Mouse (Mus musculus): ENCODE results near the gene Dot1l. TPM values are rescaled to one million over a fixed set of nuclear protein-coding genes. Genes with fewer than 3 reads are reported as not detected.

Dot1l gene
- polyA plus RNA-seq, 1 experiment: 121 TPM

DNA sequence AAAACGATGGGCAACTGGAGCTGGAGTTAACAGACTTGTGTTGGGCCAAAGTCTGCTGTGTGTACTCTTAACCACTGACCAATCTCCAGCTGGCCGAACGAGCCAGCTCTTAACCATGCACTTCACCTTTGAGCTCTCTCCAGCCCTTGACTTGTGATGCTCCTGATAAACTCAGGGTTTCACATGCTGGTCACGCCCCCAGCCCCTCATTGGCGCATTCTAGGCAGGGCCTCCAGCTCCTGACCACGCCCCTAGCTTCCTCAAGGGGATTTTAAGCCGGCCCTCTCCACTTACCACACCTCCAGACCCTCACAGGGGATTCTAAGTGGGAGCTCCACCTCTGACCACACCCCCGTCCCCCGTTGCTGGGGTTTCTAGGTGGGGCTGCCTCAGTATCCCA, 76.1 kb downstream of the Dot1l start:
- H3K36me3 ChIP-seq (ENCODE audit: control insufficient read depth, insufficient read depth, low read length): peaks cover 10% of the 10 kb centered on the region
- no peaks in the 10 kb centered on the region; the same call in 1 of the 2 replicates for H3K27me3 ChIP-seq (ENCODE audit: control insufficient read depth, insufficient read depth, low read length)
- no peak overlapping the region for H3K4me3 ChIP-seq (ENCODE audit: control insufficient read depth, insufficient read depth, low read length)
- TF ChIP-seq POLR2A (IDR thresholded peaks at IDR 0.05; ENCODE audit: control insufficient read depth, extremely low read depth, insufficient read depth, low read length, poor library complexity) (no peak), CTCF (IDR thresholded peaks at IDR 0.05; ENCODE audit: borderline replicate concordance, control insufficient read depth, extremely low read depth, insufficient read depth, low read length, poor library complexity) (no peak)
- 20% methylated on average over 9 of the region's 9 CpGs for WGBS
- peaks cover 9% of the 10 kb centered on the region for H3K4me1 ChIP-seq (replicated peaks; ENCODE audit: control insufficient read depth, insufficient read depth, low read length)
- peak; percentile 61 for DNase-seq
- H3K27ac ChIP-seq (ENCODE audit: control insufficient read depth, insufficient read depth, low read length): no peak overlapping the region

DNA sequence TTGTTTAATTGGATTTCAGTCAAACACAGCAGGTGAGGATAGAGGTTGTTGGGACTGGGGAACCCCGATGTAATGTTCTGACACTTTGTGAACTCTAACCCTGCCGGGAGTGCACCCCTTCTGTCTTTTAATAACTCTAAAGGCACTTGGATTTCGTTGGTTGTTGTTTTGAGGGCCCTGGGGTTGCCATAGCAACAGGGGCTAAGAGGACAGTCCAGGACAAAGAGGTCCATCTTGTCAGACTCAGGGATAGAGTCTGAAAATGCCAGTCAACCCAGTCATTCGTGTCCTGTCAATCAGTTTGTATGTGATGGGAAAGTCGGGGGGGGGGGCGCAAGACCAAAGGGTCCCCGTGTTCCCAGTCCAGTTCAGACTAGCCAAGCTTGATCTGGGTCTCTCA, 77.8 kb downstream of the Dot1l start:
- H3K4me1 ChIP-seq (replicated peaks; ENCODE audit: control insufficient read depth, insufficient read depth, low read length): peaks cover 4% of the 10 kb centered on the region

DNA sequence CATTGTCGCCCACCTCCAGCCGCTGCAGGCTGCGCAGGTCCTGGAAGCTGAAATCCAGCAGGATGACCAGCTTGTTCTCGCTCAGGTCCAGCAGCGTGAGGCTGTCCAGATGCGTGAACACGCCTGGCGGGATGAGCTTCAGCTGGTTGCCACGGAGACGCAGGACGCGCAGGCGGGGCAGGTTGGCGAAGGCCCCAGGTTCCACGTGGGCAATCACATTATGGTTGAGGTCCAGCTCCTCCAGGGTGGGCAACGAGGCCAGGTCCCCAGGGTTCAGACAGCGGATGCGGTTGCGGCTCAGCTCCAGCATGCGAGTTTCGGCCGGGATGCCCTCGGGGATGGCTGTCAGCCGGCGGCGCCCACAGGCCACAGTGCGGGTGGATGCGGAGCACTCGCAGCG, 80.6 kb downstream of the Dot1l start:
- Histone ChIP-seq H3K27me3 (ENCODE audit: control insufficient read depth, insufficient read depth, low read length) (no peaks in the 10 kb centered on the region; the same call in 1 of the 2 replicates), H3K4me3 (ENCODE audit: control insufficient read depth, insufficient read depth, low read length) (no peak overlapping the region), H3K4me1 (replicated peaks; ENCODE audit: control insufficient read depth, insufficient read depth, low read length) (no peaks in the 10 kb centered on the region), H3K27ac (ENCODE audit: control insufficient read depth, insufficient read depth, low read length) (no peak overlapping the region), H3K36me3 (ENCODE audit: control insufficient read depth, insufficient read depth, low read length) (no peaks in the 10 kb centered on the region)
- WGBS: 75% methylated on average over 30 of the region's 30 CpGs
- no peak for DNase-seq
- TF ChIP-seq POLR2A (IDR thresholded peaks at IDR 0.05; ENCODE audit: control insufficient read depth, extremely low read depth, insufficient read depth, low read length, poor library complexity) (no peak), CTCF (IDR thresholded peaks at IDR 0.05; ENCODE audit: borderline replicate concordance, control insufficient read depth, extremely low read depth, insufficient read depth, low read length, poor library complexity) (no peak)

More for the DNA sequence above, 77.8 kb downstream of the Dot1l start:
- Histone ChIP-seq H3K27me3 (ENCODE audit: control insufficient read depth, insufficient read depth, low read length) (no peaks in the 10 kb centered on the region; the same call in 1 of the 2 replicates), H3K27ac (ENCODE audit: control insufficient read depth, insufficient read depth, low read length) (no peak overlapping the region), H3K36me3 (ENCODE audit: control insufficient read depth, insufficient read depth, low read length) (peaks cover 10% of the 10 kb centered on the region), H3K4me3 (ENCODE audit: control insufficient read depth, insufficient read depth, low read length) (no peak overlapping the region)
- WGBS: 88% methylated on average over 7 of the region's 7 CpGs
- no peak for DNase-seq
- TF ChIP-seq POLR2A (IDR thresholded peaks at IDR 0.05; ENCODE audit: control insufficient read depth, extremely low read depth, insufficient read depth, low read length, poor library complexity) (no peak), CTCF (IDR thresholded peaks at IDR 0.05; ENCODE audit: borderline replicate concordance, control insufficient read depth, extremely low read depth, insufficient read depth, low read length, poor library complexity) (no peak)

- TF ChIP-seq CTCF (IDR thresholded peaks at IDR 0.05; ENCODE audit: borderline replicate concordance, control insufficient read depth, extremely low read depth, insufficient read depth, low read length, poor library complexity) (no peak), POLR2A (IDR thresholded peaks at IDR 0.05; ENCODE audit: control insufficient read depth, extremely low read depth, insufficient read depth, low read length, poor library complexity) (no peak)
- Histone ChIP-seq H3K36me3 (ENCODE audit: control insufficient read depth, insufficient read depth, low read length) (no peaks in the 10 kb centered on the region), H3K4me3 (ENCODE audit: control insufficient read depth, insufficient read depth, low read length) (no peak overlapping the region), H3K27ac (ENCODE audit: control insufficient read depth, insufficient read depth, low read length) (no peak overlapping the region), H3K27me3 (ENCODE audit: control insufficient read depth, insufficient read depth, low read length) (no peaks in the 10 kb centered on the region; the same call in 1 of the 2 replicates), H3K4me1 (replicated peaks; ENCODE audit: control insufficient read depth, insufficient read depth, low read length) (no peaks in the 10 kb centered on the region)
- DNase-seq: no peak
- WGBS: 65% methylated on average over 7 of the region's 7 CpGs
These were observed 82.0 kb downstream of the Dot1l start for GRCm38 (mm10) chr10:80836949-80837379.

DNA sequence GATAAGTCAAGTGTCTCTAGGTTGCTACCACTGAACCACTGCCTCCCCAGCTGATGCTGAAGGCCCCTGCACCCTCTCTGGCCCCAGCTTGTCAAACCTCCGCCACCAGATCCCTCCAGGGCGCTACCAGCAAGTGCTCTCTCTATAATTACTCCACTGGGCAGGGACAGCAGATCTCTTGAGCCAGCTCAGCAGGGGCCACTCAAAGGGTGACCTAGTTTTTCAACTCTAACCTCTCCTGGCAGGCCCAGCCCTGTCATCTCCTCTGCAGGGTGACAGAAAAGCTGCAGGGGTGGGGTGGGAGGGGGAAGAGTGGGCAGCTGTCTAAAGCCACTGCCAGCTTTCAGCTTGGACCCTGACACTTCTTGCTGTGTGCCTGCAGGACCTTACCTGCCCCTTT, 82.8 kb downstream of the Dot1l start:
- TF ChIP-seq CTCF (IDR thresholded peaks at IDR 0.05; ENCODE audit: borderline replicate concordance, control insufficient read depth, extremely low read depth, insufficient read depth, low read length, poor library complexity) (no peak), POLR2A (IDR thresholded peaks at IDR 0.05; ENCODE audit: control insufficient read depth, extremely low read depth, insufficient read depth, low read length, poor library complexity) (no peak)
- no peak overlapping the region for H3K27ac ChIP-seq (ENCODE audit: control insufficient read depth, insufficient read depth, low read length)
- H3K4me3 ChIP-seq (ENCODE audit: control insufficient read depth, insufficient read depth, low read length): no peak overlapping the region
- WGBS: 89% methylated on average over 2 of the region's 2 CpGs
- DNase-seq: no peak
- no peaks in the 10 kb centered on the region for H3K36me3 ChIP-seq (ENCODE audit: control insufficient read depth, insufficient read depth, low read length)
- no peaks in the 10 kb centered on the region for H3K4me1 ChIP-seq (replicated peaks; ENCODE audit: control insufficient read depth, insufficient read depth, low read length)
- no peaks in the 10 kb centered on the region; the same call in 1 of the 2 replicates for H3K27me3 ChIP-seq (ENCODE audit: control insufficient read depth, insufficient read depth, low read length)

GRCm38 (mm10) chr10:80838346-80838912, 83.4 kb downstream of the Dot1l start:
- Histone ChIP-seq H3K27ac (ENCODE audit: control insufficient read depth, insufficient read depth, low read length) (no peak overlapping the region), H3K36me3 (ENCODE audit: control insufficient read depth, insufficient read depth, low read length) (no peaks in the 10 kb centered on the region), H3K4me3 (ENCODE audit: control insufficient read depth, insufficient read depth, low read length) (no peak overlapping the region), H3K4me1 (replicated peaks; ENCODE audit: control insufficient read depth, insufficient read depth, low read length) (no peaks in the 10 kb centered on the region), H3K27me3 (ENCODE audit: control insufficient read depth, insufficient read depth, low read length) (no peaks in the 10 kb centered on the region; the same call in 1 of the 2 replicates)
- WGBS: 68% methylated on average over 2 of the region's 2 CpGs
- TF ChIP-seq POLR2A (IDR thresholded peaks at IDR 0.05; ENCODE audit: control insufficient read depth, extremely low read depth, insufficient read depth, low read length, poor library complexity) (no peak), CTCF (IDR thresholded peaks at IDR 0.05; ENCODE audit: borderline replicate concordance, control insufficient read depth, extremely low read depth, insufficient read depth, low read length, poor library complexity) (no peak)
- DNase-seq: no peak

All from thymus, adult 2 months (tissue).